Mouse (Mus musculus) CH12.LX (cell line): ENCODE results near the gene Pgm5.

Source experiments
- CHD1 ChIP-seq: IDR thresholded peaks from 2 replicates; pipeline ENCODE4 v1.6.1; 2012; ENCODE audit warnings: low read depth, low read length, improper control_type of control experiment, inconsistent platforms
- CTCF ChIP-seq, 2 experiments: IDR thresholded peaks in 1 of 2; conservative IDR thresholded peaks in 1 of 2; 2 replicates each; pipeline ENCODE4 v1.5.1; 2011 to 2012; ENCODE audit warnings: low read depth in 2 of 2, low read length in 2 of 2, improper control_type of control experiment in 1 of 2, inconsistent platforms in 1 of 2, mild to moderate bottlenecking in 1 of 2, moderate library complexity in 1 of 2
- EP300 ChIP-seq: IDR thresholded peaks from 2 replicates; pipeline ENCODE4 v1.6.1; 2011; ENCODE audit warnings: low read length, improper control_type of control experiment
- HCFC1 ChIP-seq: IDR thresholded peaks from 2 replicates; pipeline ENCODE4 v1.6.1; 2012; ENCODE audit warnings: low read depth, mild to moderate bottlenecking, inconsistent platforms, low read length, improper control_type of control experiment
- MAFK ChIP-seq: IDR thresholded peaks from 2 replicates; pipeline ENCODE4 v1.6.1; 2011; ENCODE audit warnings: low read length, improper control_type of control experiment; ENCODE audit not compliant: insufficient replicate concordance
- MAX ChIP-seq: IDR thresholded peaks from 2 replicates; pipeline ENCODE4 v1.6.1; 2011; ENCODE audit warnings: low read length, improper control_type of control experiment
- MXI1 ChIP-seq: IDR thresholded peaks from 2 replicates; pipeline ENCODE4 v1.6.1; 2011; ENCODE audit warnings: mild to moderate bottlenecking, low read depth, low read length, improper control_type of control experiment
- POLR2A ChIP-seq: IDR thresholded peaks from 2 replicates; pipeline ENCODE4 v1.6.1; 2011; ENCODE audit warnings: low read depth, mild to moderate bottlenecking, improper control_type of control experiment, low read length
- POLR2AphosphoS2 ChIP-seq: IDR thresholded peaks from 2 replicates; pipeline ENCODE4 v1.6.1; 2011; ENCODE audit warnings: low read depth, low read length, improper control_type of control experiment
- TCF12 ChIP-seq: IDR thresholded peaks from 2 replicates; pipeline ENCODE4 v1.6.1; 2014; ENCODE audit warnings: low read depth, mild to moderate bottlenecking, inconsistent platforms, low read length, improper control_type of control experiment

DNA sequence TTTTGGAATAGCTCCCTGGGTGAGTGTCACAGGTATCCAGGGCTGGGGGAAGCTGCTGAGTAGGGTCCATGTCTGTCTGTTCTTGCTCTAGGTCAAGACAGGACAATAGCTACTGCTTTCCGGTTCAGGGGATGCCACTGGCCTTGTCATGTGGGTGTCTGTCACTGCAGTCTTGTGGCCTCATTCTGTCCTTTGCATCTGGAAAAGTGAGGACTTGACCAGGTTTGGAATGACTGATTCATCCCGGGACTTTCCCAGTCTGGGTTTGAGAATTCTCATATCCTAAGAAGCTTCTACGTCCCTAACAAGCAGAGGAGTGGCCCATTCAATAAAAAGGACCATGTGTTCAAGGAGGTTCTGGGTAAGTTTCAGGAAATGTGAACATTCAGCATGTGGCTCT lies 122.9 kb downstream of the Pgm5 start:
- TF ChIP-seq CHD1 (no peak), POLR2AphosphoS2 (no peak), POLR2A (no peak), CTCF (conservative IDR thresholded peaks at IDR 0.05 in 1 of 2, IDR thresholded peaks at IDR 0.05 in 1 of 2; ENCODE audit: low read depth in 2 of 2, low read length in 2 of 2) (no peak), MAX (no peak), MAFK (no peak), TCF12 (no peak), HCFC1 (no peak), EP300 (no peak), MXI1 (no peak)
